Mouse (Mus musculus): ENCODE measurements around the gene Inpp5a. TPM values are rescaled to one million over a fixed set of nuclear protein-coding genes. Genes with fewer than 3 reads are reported as not detected.
A peak's percentile ranks its signal among the peaks of the same experiment; 100 is the strongest.

Gene Inpp5a
- 19.1 and 22.2 TPM in 2 replicates for polyA plus RNA-seq (2015; fragmentation: Nextera tagmentation; extraction: Ambion mirVana)

DNA sequence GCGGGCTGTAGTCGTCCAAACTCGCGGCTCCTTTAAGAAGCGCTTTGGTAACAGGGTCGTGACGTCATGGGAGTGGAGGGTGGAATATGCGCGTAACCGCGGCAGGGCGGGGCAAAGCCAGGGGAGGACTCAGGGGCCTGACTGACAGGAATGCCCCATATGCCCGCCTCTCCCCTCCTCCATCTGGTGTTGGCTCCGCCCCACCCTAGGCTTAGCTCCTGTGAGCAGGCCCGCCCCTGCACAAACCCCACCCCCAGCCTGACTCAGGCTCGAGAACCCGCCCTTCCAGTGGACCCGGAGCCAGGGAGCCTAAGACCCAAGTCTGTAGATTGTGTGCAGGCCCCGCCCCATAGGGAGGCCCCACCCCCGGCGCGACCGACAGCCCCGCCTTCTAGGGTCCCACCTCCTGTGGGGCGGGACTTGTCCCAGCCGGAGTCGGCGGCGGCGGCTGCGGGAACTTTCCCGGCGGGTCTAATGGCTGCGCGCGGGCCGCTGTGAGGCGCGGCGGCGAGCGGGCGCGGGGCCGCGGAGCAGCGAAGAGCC lies at the start of gene Inpp5a:
Inpp5a (plus strand) TSS at position 440 of the 543 bp plus-strand sequence.
- ATAC-seq (replicated peaks; ENCODE audit: low FRiP score): peak; percentile 98
- peak within 1 kb of the TSS; percentile 75 for H3K4me2 ChIP-seq
- peak within 1 kb of the TSS; percentile 83 for H3K9ac ChIP-seq
- no peaks in the 10 kb centered on the region for H3K9me3 ChIP-seq (replicated peaks)
- H3K4me1 ChIP-seq: peaks cover 44% of the 10 kb centered on the region
- under 1% methylated on average over 45 of the region's 47 CpGs for WGBS
- H3K27ac ChIP-seq: peak within 1 kb of the TSS; percentile 78
- H3K36me3 ChIP-seq: no peaks in the 10 kb centered on the region
- H3K4me3 ChIP-seq (replicated peaks): peak within 1 kb of the TSS; percentile 70
- no peaks in the 10 kb centered on the region for H3K27me3 ChIP-seq

GRCm38 (mm10) chr7:139339184-139339583 lies 49.7 kb upstream of the Inpp5a start:
- H3K27me3 ChIP-seq: no peaks in the 10 kb centered on the region
- H3K4me3 ChIP-seq (replicated peaks): no peak overlapping the region
- no peak overlapping the region for H3K27ac ChIP-seq
- no peak for ATAC-seq (replicated peaks; ENCODE audit: low FRiP score)
- no peaks in the 10 kb centered on the region for H3K9me3 ChIP-seq (replicated peaks)
- 0 out of 2 replicates have a peak, but pooled peaks cover 4% of the 10 kb centered on the region for H3K4me1 ChIP-seq
- no peak overlapping the region for H3K4me2 ChIP-seq
- no peaks in the 10 kb centered on the region for H3K36me3 ChIP-seq
- WGBS: 83% methylated on average over 3 of the region's 3 CpGs
- H3K9ac ChIP-seq: no peak overlapping the region

DNA sequence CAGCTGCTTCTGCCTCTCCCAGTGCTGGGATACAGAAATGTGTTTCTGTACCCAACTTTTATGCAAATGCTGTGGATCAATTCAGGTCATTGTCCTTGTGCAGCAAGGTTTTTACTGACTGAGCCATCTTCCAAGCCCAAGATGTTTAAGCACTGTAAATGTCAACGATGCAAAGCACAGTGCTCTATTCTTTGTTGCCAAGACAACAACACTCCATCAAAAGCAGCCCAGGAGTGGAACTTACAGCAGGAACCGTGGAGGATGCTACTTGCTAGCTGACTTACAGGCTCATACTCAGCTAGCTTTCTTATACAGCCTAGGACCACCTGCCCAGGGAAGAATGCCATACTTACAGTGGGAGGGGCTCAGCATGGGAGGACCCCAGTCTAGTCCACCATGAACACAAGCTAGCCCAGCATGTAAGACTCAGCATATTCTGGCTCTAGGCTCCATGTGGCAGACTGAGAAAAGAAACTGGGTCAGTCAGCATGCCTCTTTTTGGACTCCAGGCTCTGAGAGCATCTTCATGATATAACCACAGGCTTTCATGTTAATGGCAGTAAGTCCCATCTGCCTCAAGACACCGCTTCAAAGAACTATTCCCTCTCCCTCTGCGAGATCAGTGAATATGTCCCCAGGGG lies 47.8 kb upstream of the Inpp5a start:
- H3K9me3 ChIP-seq (replicated peaks): no peaks in the 10 kb centered on the region
- 67% methylated on average over 4 of the region's 4 CpGs for WGBS
- no peaks in the 10 kb centered on the region for H3K36me3 ChIP-seq
- no peak overlapping the region for H3K9ac ChIP-seq
- no peaks in the 10 kb centered on the region for H3K27me3 ChIP-seq
- H3K4me1 ChIP-seq: 0 out of 2 replicates have a peak, but pooled peaks cover 4% of the 10 kb centered on the region
- no peak overlapping the region for H3K4me2 ChIP-seq
- no peak overlapping the region for H3K4me3 ChIP-seq (replicated peaks)
- no peak overlapping the region for H3K27ac ChIP-seq
- no peak for ATAC-seq (replicated peaks; ENCODE audit: low FRiP score)

GRCm38 (mm10) chr7:139342809-139343208 lies 46.1 kb upstream of the Inpp5a start:
- H3K4me1 ChIP-seq: 0 out of 2 replicates have a peak, but pooled peaks cover 7% of the 10 kb centered on the region

DNA sequence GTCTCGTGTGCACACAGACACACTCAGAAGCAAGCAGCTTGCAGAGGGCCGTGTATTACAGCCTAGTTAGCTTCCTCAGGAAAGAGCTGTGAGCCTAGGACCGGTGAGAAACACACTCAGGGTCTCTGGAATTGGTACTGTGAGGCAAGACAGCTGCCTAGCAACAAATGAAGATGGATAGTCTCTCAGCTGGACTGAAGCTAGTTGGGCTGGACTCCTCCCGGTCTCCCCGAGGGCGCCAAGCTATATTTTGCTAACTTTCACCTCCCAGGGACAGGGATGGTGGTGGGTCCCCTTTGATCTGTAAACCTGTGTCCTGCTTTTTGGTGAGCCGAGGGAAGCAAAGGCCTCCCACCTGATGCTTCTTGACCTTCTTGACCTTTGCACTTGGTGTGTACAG lies 41.9 kb upstream of the Inpp5a start:
- Histone ChIP-seq H3K36me3 (no peaks in the 10 kb centered on the region), H3K9ac (no peak overlapping the region)
- no peak for ATAC-seq (replicated peaks; ENCODE audit: low FRiP score)

More at GRCm38 (mm10) chr7:139342809-139343208, 46.1 kb upstream of the Inpp5a start:
- H3K4me3 ChIP-seq (replicated peaks): no peak overlapping the region
- no peak overlapping the region for H3K27ac ChIP-seq
- 82% methylated on average over 5 of the region's 5 CpGs for WGBS
- H3K36me3 ChIP-seq: no peaks in the 10 kb centered on the region
- no peaks in the 10 kb centered on the region for H3K9me3 ChIP-seq (replicated peaks)
- H3K27me3 ChIP-seq: no peaks in the 10 kb centered on the region
- H3K9ac ChIP-seq: no peak overlapping the region
- no peak overlapping the region for H3K4me2 ChIP-seq
- ATAC-seq (replicated peaks; ENCODE audit: low FRiP score): no peak

GRCm38 (mm10) chr7:139350606-139351005 lies 38.3 kb upstream of the Inpp5a start:
- H3K4me3 ChIP-seq (replicated peaks): no peak overlapping the region
- no peaks in the 10 kb centered on the region for H3K36me3 ChIP-seq
- 0 out of 2 replicates have a peak, but pooled peaks cover 4% of the 10 kb centered on the region for H3K4me1 ChIP-seq
- H3K9me3 ChIP-seq (replicated peaks): no peaks in the 10 kb centered on the region
- no peak for ATAC-seq (replicated peaks; ENCODE audit: low FRiP score)
- no peak overlapping the region for H3K27ac ChIP-seq
- WGBS: 75% methylated on average over 3 of the region's 3 CpGs
- no peaks in the 10 kb centered on the region for H3K27me3 ChIP-seq
- H3K4me2 ChIP-seq: no peak overlapping the region
- no peak overlapping the region for H3K9ac ChIP-seq

More for the DNA sequence above, 41.9 kb upstream of the Inpp5a start:
- Histone ChIP-seq H3K27me3 (no peaks in the 10 kb centered on the region), H3K4me3 (replicated peaks) (no peak overlapping the region), H3K4me2 (no peak overlapping the region), H3K9me3 (replicated peaks) (no peaks in the 10 kb centered on the region), H3K27ac (no peak overlapping the region), H3K4me1 (0 out of 2 replicates have a peak, but pooled peaks cover 7% of the 10 kb centered on the region)
- WGBS: 19% methylated on average over 7 of the region's 7 CpGs

DNA sequence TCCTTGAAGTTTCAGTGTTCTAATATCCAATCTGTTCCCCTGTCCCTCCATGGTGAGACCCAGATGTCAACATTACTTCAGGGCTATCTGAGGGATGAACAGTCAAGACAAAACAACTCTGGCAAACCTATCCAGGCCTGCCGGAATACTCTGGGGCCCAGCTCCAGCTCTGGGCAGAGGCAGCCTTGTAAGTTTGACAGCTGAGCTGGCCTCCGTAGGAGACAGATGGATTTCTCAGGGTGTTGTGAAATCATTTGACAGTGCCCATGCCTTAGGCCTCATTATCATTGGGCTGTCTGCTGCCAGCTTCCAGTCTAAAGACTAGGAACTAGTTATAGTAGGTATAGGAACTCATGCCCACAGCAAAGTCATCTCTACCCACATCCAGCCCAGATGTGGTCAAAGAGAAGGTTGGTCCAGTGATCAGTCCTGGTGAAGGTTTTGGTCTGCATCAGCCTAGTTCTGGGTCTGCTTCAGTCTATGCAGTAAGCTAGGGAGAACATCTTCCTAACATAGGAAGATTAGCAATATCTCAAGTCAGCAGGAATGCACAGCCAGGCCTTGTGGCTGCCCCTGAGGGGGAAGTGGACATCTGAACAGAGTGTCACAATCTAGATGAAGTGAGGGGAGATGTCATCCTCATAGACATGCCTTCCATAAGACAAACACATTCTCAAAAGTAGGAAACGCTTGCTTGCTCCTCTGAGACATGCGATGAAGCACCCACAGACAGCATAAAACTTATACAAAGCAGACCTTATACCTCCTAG lies 34.4 kb upstream of the Inpp5a start:
- no peaks in the 10 kb centered on the region for H3K9me3 ChIP-seq (replicated peaks)
- H3K4me3 ChIP-seq (replicated peaks): no peak overlapping the region
- H3K4me2 ChIP-seq: no peak overlapping the region
- H3K27ac ChIP-seq: no peak overlapping the region
- 92% methylated on average over 4 of the region's 4 CpGs for WGBS
- H3K9ac ChIP-seq: no peak overlapping the region
- no peak for ATAC-seq (replicated peaks; ENCODE audit: low FRiP score)
- no peaks in the 10 kb centered on the region for H3K36me3 ChIP-seq
- no peaks in the 10 kb centered on the region for H3K4me1 ChIP-seq
- H3K27me3 ChIP-seq: no peaks in the 10 kb centered on the region

DNA sequence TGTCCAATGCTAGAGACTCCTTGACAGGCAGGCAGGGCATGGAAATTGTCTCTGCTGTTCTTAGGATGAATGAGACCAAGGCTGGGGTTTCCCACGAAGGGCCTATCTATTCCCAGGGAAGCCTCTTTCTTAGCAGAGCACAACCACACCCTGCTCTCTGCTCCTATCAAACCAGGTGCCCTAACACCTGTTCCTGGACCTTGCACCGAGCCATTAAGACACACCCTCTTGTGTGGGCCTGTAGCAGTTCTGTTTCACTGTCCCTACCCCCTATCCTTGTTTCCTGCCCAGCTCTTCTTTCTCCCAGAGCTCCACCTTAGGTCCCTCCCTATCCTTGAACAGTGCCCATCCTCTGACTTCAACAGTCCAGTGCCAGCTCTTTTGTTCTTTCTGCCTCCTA lies 31.9 kb upstream of the Inpp5a start:
- no peak for ATAC-seq (replicated peaks; ENCODE audit: low FRiP score)
- no peaks in the 10 kb centered on the region for H3K27me3 ChIP-seq
- no peak overlapping the region for H3K4me2 ChIP-seq
- H3K4me3 ChIP-seq (replicated peaks): no peak overlapping the region
- 71% methylated on average over 2 of the region's 2 CpGs for WGBS
- no peak overlapping the region for H3K27ac ChIP-seq
- H3K9ac ChIP-seq: no peak overlapping the region
- peaks cover 3% of the 10 kb centered on the region; the same call in 1 of the 2 replicates for H3K4me1 ChIP-seq
- H3K9me3 ChIP-seq (replicated peaks): no peaks in the 10 kb centered on the region
- no peaks in the 10 kb centered on the region for H3K36me3 ChIP-seq

GRCm38 (mm10) chr7:139359906-139360305 lies 29.0 kb upstream of the Inpp5a start:
- H3K27ac ChIP-seq: no peak overlapping the region
- H3K4me2 ChIP-seq: no peak overlapping the region
- no peak overlapping the region for H3K4me3 ChIP-seq (replicated peaks)
- no peaks in the 10 kb centered on the region for H3K27me3 ChIP-seq
- H3K9me3 ChIP-seq (replicated peaks): no peaks in the 10 kb centered on the region
- WGBS: 61% methylated on average over 4 of the region's 4 CpGs
- no peak for ATAC-seq (replicated peaks; ENCODE audit: low FRiP score)
- H3K9ac ChIP-seq: no peak overlapping the region
- H3K4me1 ChIP-seq: peaks cover 23% of the 10 kb centered on the region
- no peaks in the 10 kb centered on the region for H3K36me3 ChIP-seq

DNA sequence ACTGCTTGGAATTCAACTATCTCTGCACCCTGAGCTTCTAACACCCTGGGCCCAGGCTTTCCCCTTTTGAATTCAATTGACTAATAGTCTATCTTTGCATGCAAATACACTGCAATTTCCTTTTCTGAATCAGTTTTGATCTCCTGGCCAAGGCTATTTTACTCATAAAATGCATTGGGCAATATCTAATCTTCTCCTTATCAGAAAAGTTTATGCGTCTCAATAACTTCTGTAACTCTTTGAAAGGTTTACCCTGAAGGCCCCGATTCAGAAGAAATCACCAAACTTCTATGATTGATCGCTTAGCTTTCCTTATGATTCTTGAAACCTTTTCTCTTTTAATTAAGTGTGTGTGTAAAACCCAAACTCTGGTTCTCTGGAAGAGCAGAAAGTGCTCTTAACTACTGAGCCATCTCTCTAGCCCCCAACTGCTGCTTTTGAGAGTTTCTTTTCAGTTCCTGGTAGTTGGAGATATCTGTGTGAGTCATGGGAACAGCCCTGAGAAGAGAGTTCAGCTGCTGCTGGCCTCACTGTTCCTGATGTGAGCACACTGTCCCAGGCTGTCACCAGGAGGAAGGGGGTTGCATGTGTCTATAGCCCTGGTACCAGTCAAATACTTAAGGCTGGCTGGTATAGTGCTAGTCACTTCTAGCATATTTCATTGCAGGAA lies 27.9 kb upstream of the Inpp5a start:
- H3K4me1 ChIP-seq: peaks cover 34% of the 10 kb centered on the region
- H3K27me3 ChIP-seq: no peaks in the 10 kb centered on the region
- no peaks in the 10 kb centered on the region for H3K36me3 ChIP-seq
- WGBS: 80% methylated on average over 3 of the region's 3 CpGs
- no peak overlapping the region for H3K4me3 ChIP-seq (replicated peaks)
- H3K27ac ChIP-seq: no peak overlapping the region
- no peaks in the 10 kb centered on the region for H3K9me3 ChIP-seq (replicated peaks)
- no peak for ATAC-seq (replicated peaks; ENCODE audit: low FRiP score)
- no peak overlapping the region for H3K9ac ChIP-seq
- no peak overlapping the region for H3K4me2 ChIP-seq

GRCm38 (mm10) chr7:139361799-139362198 lies 27.1 kb upstream of the Inpp5a start:
- H3K9me3 ChIP-seq (replicated peaks): no peaks in the 10 kb centered on the region
- no peak overlapping the region for H3K9ac ChIP-seq
- no peak overlapping the region for H3K27ac ChIP-seq
- no peak for ATAC-seq (replicated peaks; ENCODE audit: low FRiP score)
- no peak overlapping the region for H3K4me2 ChIP-seq
- H3K27me3 ChIP-seq: no peaks in the 10 kb centered on the region
- no peak overlapping the region for H3K4me3 ChIP-seq (replicated peaks)
- WGBS: 86% methylated on average over 5 of the region's 5 CpGs
- H3K4me1 ChIP-seq: peaks cover 36% of the 10 kb centered on the region
- H3K36me3 ChIP-seq: no peaks in the 10 kb centered on the region

- Histone ChIP-seq H3K27me3 (no peaks in the 10 kb centered on the region), H3K9ac (no peak overlapping the region), H3K36me3 (no peaks in the 10 kb centered on the region), H3K27ac (no peak overlapping the region), H3K4me1 (peaks cover 36% of the 10 kb centered on the region), H3K9me3 (replicated peaks) (no peaks in the 10 kb centered on the region), H3K4me3 (replicated peaks) (no peak overlapping the region), H3K4me2 (no peak overlapping the region)
- WGBS: 91% methylated on average over 3 of the region's 3 CpGs
- ATAC-seq (replicated peaks; ENCODE audit: low FRiP score): no peak
Observed at GRCm38 (mm10) chr7:139362514-139362913, 26.4 kb upstream of the Inpp5a start.

Data from kidney, embryonic 15.5 days (tissue).